Mouse (Mus musculus): ENCODE data around the gene Nrbp1.

GRCm38 (mm10) chr5:31240637-31241521, at the start of gene Nrbp1, which contains the start of gene Gm9970:
- peak; percentile 75; the same call in 1 of the 2 replicates for TF ChIP-seq TBP (conservative IDR thresholded peaks at IDR 0.05; ENCODE audit: low read depth, low read length)
- no peak for TF ChIP-seq ZC3H11A (IDR thresholded peaks at IDR 0.05; ENCODE audit: low read depth, low read length)
- no peak for TF ChIP-seq ZKSCAN1 (IDR thresholded peaks at IDR 0.05; ENCODE audit: borderline replicate concordance, low read depth, low read length)
- no peak for TF ChIP-seq EP300 (IDR thresholded peaks at IDR 0.05; ENCODE audit: low read length)
- TF ChIP-seq USF2 (conservative IDR thresholded peaks at IDR 0.05; ENCODE audit: low read depth, low read length), result no peak
- no peak for TF ChIP-seq CTCF (conservative IDR thresholded peaks at IDR 0.05 in 1 of 2, IDR thresholded peaks at IDR 0.05 in 1 of 2; ENCODE audit: low read depth in 2 of 2, low read length in 2 of 2)
